Mouse (Mus musculus) gastrocnemius, adult 2 months (tissue): ENCODE results near the gene Mcm6. TPM values are rescaled to one million over a fixed set of nuclear protein-coding genes. Genes with fewer than 3 reads are reported as not detected.

Source experiments
- DNase-seq: peaks from one replicate; pipeline ENCODE4 v3.0.0; 2022
- H3K27ac ChIP-seq: fragments of 200-600 bp; 2 replicates; pipeline ENCODE4 v1.8.1; 2022; ENCODE audit warnings: mild to moderate bottlenecking
- H3K4me3 ChIP-seq: fragments of 200-600 bp; 2 replicates; pipeline ENCODE4 v1.8.1; 2022; ENCODE audit warnings: mild to moderate bottlenecking, moderate library complexity
- CTCF ChIP-seq: fragments of 200-600 bp; IDR thresholded peaks from 2 replicates; pipeline ENCODE4 v1.8.1; 2022; ENCODE audit warnings: antibody characterized with exemption, mild to moderate bottlenecking, moderate library complexity
- intact Hi-C: fragments of 180-260 bp; cut with DNase I; formaldehyde crosslinking; loops from one replicate; pipeline ENCODE4 v1.15.1; 2025
- total RNA-seq, 2 experiments: library from RNA; stranded (reverse); gene quantifications; 2 replicates each; pipeline ENCODE4 v1.2.3; 2021

The Mcm6 gene
- total RNA-seq, 2 experiments from 2014 or later, result 1.3 to 2.6 TPM

- peak; percentile 35; the same call in 1 of the 2 replicates for TF ChIP-seq CTCF
- no peak for DNase-seq
- intact Hi-C loops, result no loop called here
Measured at GRCm38 (mm10) chr1:128281753-128282152, 77.7 kb downstream of the Mcm6 start.

More at GRCm38 (mm10) chr1:128281753-128282152, 77.7 kb downstream of the Mcm6 start:
- Histone ChIP-seq H3K27ac (no peak overlapping the region), H3K4me3 (no peak overlapping the region)

Other genes with a start within 250 kb of the Mcm6 start
- 10 to 100 TPM; 46.9 to 47.1 TPM for gene Ubxn4, start 115.7 kb downstream of the Mcm6 start, total RNA-seq
- not detected for gene Lct, start 31.3 kb downstream of the Mcm6 start, total RNA-seq
- gene Dars, start 57.7 kb upstream of the Mcm6 start, total RNA-seq, result 10 to 100 TPM; 64.7 to 77.0 TPM
- 1 to 10 TPM; 1.1 to 1.9 TPM for gene Cxcr4, start 232.6 kb upstream of the Mcm6 start, total RNA-seq